Mouse (Mus musculus) layer of hippocampus, adult 8-10 months (tissue): Measurements from ENCODE around the gene Focad. TPM values are rescaled to one million over a fixed set of nuclear protein-coding genes. Genes with fewer than 3 reads are reported as not detected.

Source experiments
- DNase-seq, 2 experiments: peaks; one replicate each; pipeline ENCODE4 v3.0.0; 2022; ENCODE audit warnings: low spot score in 2 of 2
- microRNA-seq, 2 experiments: library from miRNA; unstranded; fragments of <30 nt; microRNA quantifications; one replicate each; pipeline ENCODE4 v1.2.0; 2022
- total RNA-seq, 4 experiments: library from RNA; stranded (reverse); gene quantifications; 2 replicates each; pipeline ENCODE4 v1.2.4; 2022

The Focad gene
- total RNA-seq, 4 experiments from 2014 or later: 64.5 to 80.0 (median 75.5) TPM

DNA sequence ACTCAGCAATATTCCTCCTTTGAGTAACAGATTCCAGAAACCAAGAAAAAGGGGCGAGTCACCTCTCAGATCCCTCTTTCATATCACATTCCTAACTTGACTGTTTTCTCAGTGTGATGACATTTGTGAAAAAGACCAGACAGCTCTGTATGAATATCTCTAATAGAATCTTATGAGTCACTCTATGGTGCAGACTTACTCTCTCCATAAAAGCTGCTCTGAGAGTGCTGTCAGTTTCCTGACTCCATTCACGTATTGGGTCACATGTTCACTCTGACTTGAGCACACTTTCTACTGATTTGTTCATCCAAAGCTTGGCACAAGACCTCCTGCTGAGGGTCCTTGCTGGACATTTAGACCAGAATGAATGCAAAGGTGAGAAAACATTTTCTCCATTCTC, 354.5 kb downstream of the Focad start:
- DNase-seq: no peak

DNA sequence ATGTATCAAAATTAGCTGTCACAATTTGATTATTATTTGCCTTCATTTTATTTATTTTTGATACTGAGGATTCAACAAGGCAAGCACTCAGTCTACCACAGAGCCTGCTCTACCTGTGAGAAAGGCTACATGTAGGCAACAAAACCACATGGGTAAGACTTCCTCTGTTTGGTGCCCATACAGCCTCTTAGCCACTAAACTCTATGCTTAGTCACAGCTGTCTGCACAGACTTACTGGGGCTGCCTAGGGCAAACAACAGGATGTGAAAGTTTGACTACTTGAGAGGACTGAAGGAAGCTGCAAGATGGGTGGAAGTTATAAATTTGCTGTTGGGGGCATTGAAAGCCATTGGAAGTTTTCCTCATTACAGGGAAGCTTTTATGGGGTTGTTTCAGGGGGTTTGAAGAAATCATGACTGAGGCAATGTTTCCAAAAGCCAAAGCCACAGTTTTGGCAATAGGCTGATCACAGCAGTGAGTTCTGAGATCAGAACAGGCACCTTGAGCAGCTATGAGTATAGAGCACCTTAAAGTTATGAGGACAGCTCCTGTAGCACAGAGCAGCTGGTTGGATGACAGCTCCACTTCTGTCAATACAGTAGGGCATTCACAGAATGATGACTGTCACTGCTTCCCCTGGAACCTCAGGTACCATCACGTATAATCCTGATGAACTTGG, 355.8 kb downstream of the Focad start:
- DNase-seq: no peak

DNA sequence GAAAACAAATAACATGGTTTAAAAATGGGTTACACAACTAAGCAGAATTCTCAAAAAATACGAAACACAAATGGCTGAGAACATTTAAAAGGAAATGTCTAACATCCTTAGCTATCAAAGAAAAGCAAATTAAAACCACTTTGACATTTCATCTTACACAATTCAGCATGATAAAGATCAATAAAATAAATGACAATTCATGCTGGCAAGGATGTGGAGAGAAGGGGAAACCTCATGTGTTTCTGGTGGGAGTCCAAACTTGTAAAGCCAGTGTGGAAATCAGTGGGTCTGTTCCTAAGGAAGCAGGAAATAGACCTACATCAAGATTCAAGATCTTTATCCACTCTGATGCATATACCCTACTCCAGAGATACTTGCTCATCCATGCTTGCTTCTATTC, 363.7 kb downstream of the Focad start:
- no peak for DNase-seq

DNA sequence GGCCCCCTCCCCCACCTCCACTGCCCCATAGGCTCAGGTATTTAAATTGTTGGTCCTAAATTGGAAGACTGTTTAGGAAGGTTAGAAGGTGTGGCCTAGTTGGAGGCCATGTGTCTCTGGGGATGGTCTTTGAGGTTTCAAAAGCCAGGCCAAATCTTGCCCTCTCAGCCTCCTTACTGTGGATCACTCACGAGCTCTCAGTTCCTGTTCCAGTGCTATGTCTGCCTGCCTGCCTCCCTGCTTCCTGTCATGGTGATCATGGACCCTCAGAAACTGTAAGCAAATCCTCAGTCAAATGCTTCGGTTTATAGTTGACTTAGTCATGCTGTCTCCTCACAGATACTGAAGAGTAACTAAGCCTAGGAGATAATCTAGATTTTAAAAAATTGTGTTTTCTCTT, 364.2 kb downstream of the Focad start:
- DNase-seq: no peak

Small RNAs within 50 kb of the gene (microRNA-seq; reads per million reads assigned to microRNA genes)
- gene Mir491: 75.8 to 91.2 reads per million in 2 experiments

Other genes starting within 250 kb of the Focad start
- 10 to 100 TPM; 46.6 to 65.1 (median 57.3) TPM for gene Mllt3, start 61.3 kb upstream of the Focad start, total RNA-seq